In genomic region chr13:105054181-105054940, GRCm38 (mm10) we compare ENCODE assay signal across 8 mouse cellular contexts. TPM values are rescaled to one million over a fixed set of nuclear protein-coding genes. Genes with fewer than 3 reads are reported as not detected.
DNase-seq lines count a peak whose midpoint lies in the region; ATAC-seq and TF ChIP-seq lines count a peak whose summit lies in the region.

TSS of gene Rgs7bp (minus strand) at chr13:105054930.

- peaks cover 5% of the 10 kb centered on the region; the same call in 1 of the 2 replicates for H3K4me1 ChIP-seq in hindbrain, postnatal 0 days (ENCODE audit: insufficient read depth, low read length)

- H3K4me3 ChIP-seq in hindbrain, postnatal 0 days (ENCODE audit: low read length), result peak within 1 kb of the TSS; percentile 79
- peak within 1 kb of the TSS; percentile 92 for H3K4me3 ChIP-seq in left cerebral cortex, adult 2 months

- H3K9me3 ChIP-seq in hindbrain, postnatal 0 days (ENCODE audit: low read length), result no peaks in the 10 kb centered on the region

- WGBS in hindbrain, postnatal 0 days, result under 1% methylated on average over 74 of the region's 75 CpGs

- ATAC-seq in activated CD4-positive, CD25-positive, alpha-beta regulatory T cell, adult 4 months, result peak; percentile 19
- peak; percentile 66 for ATAC-seq in common myeloid progenitor, adult 5-6 weeks (replicated peaks; ENCODE audit: low read depth, poor library complexity, severe bottlenecking)
- ATAC-seq in hindbrain, postnatal 0 days, result peak; percentile 92

- no peaks in the 10 kb centered on the region for H3K27me3 ChIP-seq in hindbrain, postnatal 0 days (ENCODE audit: insufficient read depth, low read length)

- DNase-seq in gastrocnemius, postnatal 10 days, result peak; percentile 62
- peak; percentile 86 for DNase-seq in hindbrain, postnatal 0 days (ENCODE audit: low spot score)
- DNase-seq in left cerebral cortex, adult 2 months (ENCODE audit: extremely low spot score in 1 of 2, low spot score in 2 of 2), result peak; percentile 80 to 81
- peak; percentile 33 for DNase-seq in lung, postnatal 36 days
- peak; percentile 36 for DNase-seq in retina, postnatal 7 days (ENCODE audit: low read depth, low spot score)
- DNase-seq in urinary bladder, postnatal 10 days (ENCODE audit: low spot score), result peak; percentile 12

- no peaks in the 10 kb centered on the region for H3K36me3 ChIP-seq in hindbrain, postnatal 0 days (ENCODE audit: insufficient read depth, low read length)

- peak within 1 kb of the TSS; percentile 91 for H3K27ac ChIP-seq in hindbrain, postnatal 0 days
- peak within 1 kb of the TSS; percentile 98 for H3K27ac ChIP-seq in left cerebral cortex, adult 2 months

- H3K9ac ChIP-seq in hindbrain, postnatal 0 days (replicated peaks; ENCODE audit: low read length), result peak within 1 kb of the TSS; percentile 72

- intact Hi-C loops in left cerebral cortex, adult 2 months (cut with DNase I), result loop anchor here (1.0 to 5.0 kb wide), 7 partner anchors 71 to 323 kb away; partner anchors contain the start of gene Cwc27

- H3K4me2 ChIP-seq in hindbrain, postnatal 0 days (ENCODE audit: low read depth, low read length), result peak within 1 kb of the TSS; percentile 55

- TF ChIP-seq CTCF in hindbrain, postnatal 0 days (IDR thresholded peaks at IDR 0.05; ENCODE audit: low read depth), result no peak; the same call in 1 of the 2 replicates
- TF ChIP-seq CTCF in left cerebral cortex, adult 2 months (IDR thresholded peaks at IDR 0.05), result peak; percentile 4; the same call in 1 of the 2 replicates

RNA-seq across cellular contexts. Expression of gene Rgs7bp, which starts in this region (rescaled TPM):
- polyA plus RNA-seq in activated CD4-positive, CD25-positive, alpha-beta regulatory T cell, adult 4 months (2017; shearing (Covaris generic)), result not detected
- 1.7 and 3.0 TPM in 2 replicates for total RNA-seq in common myeloid progenitor, adult 5-6 weeks (2017)
- 1 to 10 TPM; 1.5 to 1.6 TPM for total RNA-seq in gastrocnemius, postnatal 10 days (2021)
- total RNA-seq in hindbrain, postnatal 0 days (2014; rRNA removed), result 18.5 and 19.8 TPM in 2 replicates
- 11.6 and 11.8 TPM in 2 replicates for polyA plus RNA-seq in hindbrain, postnatal 0 days (2015; fragmentation: Nextera tagmentation; extraction: Ambion mirVana)
- total RNA-seq in left cerebral cortex, adult 2 months (2021), result 100 to 1,000 TPM; 166 to 173 TPM

Comparison
In these comparisons a context has a peak if more than half of its experiments do, and no peak if none do; other contexts are left out.
1. Peak in every context shown above with its lines: DNase-seq, ATAC-seq, H3K4me3 ChIP-seq and H3K27ac ChIP-seq.
2. RNA of gene Rgs7bp (polyA plus RNA-seq): 11.6 to 11.8 TPM in hindbrain, postnatal 0 days; not detected in activated CD4-positive, CD25-positive, alpha-beta regulatory T cell, adult 4 months; every median in the first group is over 10 times any median in the second.
3. Peak in ATAC-seq in activated CD4-positive, CD25-positive, alpha-beta regulatory T cell, adult 4 months; RNA of the gene not detected or under 1 TPM.
4. ATAC-seq: peak in every context shown above with its lines; median percentile 92 in hindbrain, postnatal 0 days; 66 in common myeloid progenitor, adult 5-6 weeks; 19 in activated CD4-positive, CD25-positive, alpha-beta regulatory T cell, adult 4 months.
5. DNase-seq: peak in every context shown above with its lines; median percentile 86 in hindbrain, postnatal 0 days; 80 in left cerebral cortex, adult 2 months; 62 in gastrocnemius, postnatal 10 days; 36 in retina, postnatal 7 days; 33 in lung, postnatal 36 days; 12 in urinary bladder, postnatal 10 days.